Mouse (Mus musculus): ENCODE data around the gene Atp11a.

The Atp11a gene

DNA sequence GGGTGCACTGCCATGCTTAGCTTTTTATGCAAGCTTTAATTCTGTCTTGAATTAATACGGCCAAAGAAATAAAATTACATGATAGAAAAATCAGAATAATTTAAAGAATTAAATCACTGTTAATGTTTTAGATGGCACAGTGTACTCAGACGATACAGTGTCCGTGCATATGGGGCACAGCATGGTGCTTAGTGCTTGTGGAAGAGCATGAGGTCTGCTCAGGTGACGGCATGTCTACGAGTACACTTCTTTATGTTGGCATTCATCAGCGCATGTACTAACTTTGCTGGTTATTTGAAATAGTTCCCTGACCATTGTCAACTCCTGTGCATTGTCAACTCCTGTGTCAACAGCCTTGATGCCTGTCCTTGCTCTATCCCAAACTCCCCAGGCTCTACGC, 12.5 kb downstream of the Atp11a start:
- DNase-seq (ENCODE audit: low spot score) = no peak

DNA sequence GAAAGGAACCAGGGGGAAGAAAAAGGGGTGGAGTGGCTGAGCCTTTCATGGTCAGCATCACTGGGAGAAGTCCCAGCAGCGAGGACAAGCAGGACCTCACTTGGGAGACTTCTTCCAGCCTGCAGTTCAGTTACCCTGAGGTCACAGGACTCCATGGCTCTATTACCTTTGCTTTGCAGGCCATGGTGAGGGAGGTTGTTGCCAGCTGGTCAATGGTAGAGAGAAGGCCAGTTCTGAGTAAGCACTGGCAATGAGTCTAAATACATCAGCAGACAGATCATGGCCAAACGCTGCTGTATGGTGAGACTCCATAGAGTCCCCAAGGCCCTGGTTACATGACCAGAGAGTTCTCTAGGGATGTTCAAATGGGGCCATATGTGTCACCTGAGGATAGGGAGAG, 15.5 kb downstream of the Atp11a start:
- DNase-seq (ENCODE audit: low spot score) = no peak

DNA sequence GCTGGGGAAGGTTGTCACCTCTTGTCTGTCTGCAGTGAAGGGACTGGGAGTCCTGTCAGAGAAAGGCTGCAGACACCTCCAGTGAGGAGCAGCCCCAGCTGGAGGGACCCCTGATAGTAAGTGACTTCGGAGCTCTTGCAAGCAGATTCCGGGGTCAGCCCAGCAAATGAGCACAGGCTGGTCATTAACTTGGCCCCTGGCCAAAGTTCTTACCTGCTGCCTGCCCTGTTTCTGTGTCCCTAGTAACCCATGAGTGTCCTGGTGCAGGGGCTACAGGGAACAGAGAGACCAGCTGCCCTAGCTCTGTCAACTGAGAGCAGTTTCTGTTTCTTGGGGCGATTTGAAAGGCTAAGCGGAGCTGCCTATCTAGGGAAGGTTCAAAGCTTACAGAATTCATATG, 17.1 kb downstream of the Atp11a start:
- no peak for DNase-seq (ENCODE audit: low spot score)

DNA sequence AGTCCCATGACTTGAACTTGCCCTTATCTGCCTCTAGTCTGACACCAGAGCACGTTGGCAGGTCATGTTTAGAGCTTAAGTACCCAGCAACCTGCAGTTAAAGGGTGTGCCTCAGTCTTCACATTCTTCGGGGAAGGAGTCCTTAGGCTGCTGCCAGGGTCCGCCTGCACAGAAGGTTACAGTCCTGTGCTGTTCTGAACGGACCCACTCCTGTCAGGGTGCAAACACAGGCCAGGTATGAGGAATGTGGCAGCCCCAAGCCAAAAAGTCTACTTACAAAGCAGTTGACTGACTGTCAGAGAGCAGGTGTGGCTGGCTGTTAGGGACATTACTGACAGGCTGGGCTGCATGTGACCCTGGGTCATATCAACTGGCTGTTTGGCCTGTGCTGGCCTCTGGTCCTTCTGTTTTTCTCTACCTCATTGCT, 18.1 kb downstream of the Atp11a start:
- peak; percentile 79 for DNase-seq (ENCODE audit: low spot score)

DNA sequence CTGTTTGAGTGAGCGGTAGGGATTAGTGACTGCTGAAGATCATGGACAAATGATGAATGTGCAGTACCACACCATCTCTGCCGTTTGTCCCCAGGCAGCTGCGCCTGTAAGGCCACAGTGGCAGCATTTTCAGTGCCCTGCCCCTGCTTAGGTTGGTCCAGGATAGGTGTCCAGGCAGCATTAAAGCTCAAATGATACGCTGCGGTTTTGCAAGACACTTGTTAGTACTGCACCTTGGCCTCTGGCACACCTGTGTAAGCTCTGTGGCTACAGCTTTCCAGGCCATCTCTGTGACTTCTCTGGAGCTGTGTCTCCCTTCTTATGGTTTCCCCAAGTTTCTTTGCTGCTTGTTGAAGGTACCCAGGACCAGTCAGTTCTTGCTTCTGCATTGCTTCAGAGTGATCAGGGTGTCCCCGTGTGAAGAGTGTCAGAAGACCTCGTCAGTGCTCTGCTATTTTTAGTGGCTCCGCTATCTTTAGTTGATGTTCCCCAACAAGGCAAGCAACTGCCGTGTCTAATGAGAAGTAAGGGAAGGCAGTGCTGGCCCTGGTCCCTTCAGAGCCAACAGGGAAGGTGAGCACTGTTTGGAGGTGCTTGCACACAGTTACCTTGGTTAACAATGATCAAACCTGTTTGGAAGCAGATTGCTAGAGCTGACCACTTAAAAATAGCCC, 18.6 kb downstream of the Atp11a start:
- DNase-seq (ENCODE audit: low spot score) = no peak

DNA sequence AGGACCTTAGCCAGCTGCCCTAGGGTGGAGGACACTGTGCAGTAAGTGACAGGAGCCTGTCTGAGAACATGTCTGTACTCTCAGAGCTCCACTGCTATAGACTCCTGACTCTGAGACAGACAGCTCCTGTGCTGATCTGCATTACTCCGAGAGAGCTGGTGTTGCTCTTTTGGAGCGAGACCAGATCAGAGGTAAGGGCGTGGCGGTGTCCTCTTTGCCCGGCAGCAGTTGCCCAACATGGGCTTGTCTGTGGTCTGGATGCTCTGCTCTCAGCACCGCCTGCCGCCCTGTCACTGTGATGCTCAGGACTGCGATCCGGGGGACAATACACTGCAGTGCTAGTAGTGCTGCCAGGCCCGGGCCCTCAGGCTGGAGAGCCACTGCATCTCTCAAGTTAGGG, 19.4 kb downstream of the Atp11a start:
- no peak for DNase-seq (ENCODE audit: low spot score)

DNA sequence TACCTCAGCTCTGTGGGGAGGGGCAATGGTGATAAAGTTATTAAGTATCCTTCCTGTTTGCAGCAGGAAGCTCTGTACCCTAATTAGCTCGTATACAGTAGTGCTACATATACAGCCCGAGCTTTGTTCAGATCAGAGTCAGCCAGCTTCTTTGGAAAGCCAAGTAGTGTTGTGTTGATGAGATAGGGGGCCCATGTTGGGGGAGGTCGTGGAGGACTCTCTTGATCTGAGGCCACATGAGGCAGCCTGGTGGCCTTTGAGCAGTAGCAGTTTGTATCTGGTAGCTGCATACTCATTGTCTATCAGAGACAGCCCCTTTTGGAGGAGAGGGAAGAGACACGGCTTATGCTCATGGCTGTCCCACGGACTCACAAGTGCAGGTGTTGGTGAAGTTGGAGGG, 20.4 kb downstream of the Atp11a start:
- DNase-seq (ENCODE audit: low spot score) = no peak

DNA sequence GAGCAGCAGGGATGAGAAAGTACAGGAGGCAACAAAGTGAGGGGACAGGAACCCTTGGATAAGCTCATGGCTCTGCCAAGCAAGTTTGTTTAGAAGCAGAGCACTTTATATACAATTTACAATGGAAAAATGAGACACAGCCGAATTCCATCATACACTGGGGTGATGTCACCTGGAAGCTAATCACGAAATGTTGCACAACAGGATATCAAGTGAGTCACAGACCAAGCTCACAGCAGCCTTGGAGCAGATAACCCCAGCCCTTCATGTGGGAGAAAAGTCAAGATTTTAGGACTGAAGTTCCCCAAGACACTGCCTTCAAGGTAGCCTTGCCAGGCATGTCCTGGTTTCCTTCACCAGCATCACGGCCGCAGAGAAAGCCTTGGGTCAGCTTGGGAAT, 22.7 kb downstream of the Atp11a start:
- peak; percentile 66 for DNase-seq (ENCODE audit: low spot score)

DNA sequence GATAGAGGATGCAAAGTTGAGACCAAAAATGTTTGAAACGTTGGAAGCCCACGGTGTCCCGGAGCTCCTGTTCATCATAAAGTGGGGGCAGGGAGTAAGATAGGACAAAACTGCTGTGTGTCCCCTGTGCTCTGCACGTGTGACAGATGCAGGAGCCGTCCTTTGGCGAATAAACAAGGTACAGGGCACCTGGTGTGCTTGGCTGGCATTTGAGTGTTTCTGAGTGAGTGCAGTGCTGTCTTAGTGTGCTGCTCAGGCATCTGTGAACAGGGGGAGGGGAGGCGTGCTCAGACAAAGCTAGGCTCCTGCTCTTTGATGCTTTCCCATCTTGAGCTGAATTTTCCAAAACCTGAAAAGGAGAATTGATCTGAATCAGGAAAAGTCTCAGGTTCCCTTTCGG, 28.7 kb downstream of the Atp11a start:
- DNase-seq (ENCODE audit: low spot score) = no peak

DNA sequence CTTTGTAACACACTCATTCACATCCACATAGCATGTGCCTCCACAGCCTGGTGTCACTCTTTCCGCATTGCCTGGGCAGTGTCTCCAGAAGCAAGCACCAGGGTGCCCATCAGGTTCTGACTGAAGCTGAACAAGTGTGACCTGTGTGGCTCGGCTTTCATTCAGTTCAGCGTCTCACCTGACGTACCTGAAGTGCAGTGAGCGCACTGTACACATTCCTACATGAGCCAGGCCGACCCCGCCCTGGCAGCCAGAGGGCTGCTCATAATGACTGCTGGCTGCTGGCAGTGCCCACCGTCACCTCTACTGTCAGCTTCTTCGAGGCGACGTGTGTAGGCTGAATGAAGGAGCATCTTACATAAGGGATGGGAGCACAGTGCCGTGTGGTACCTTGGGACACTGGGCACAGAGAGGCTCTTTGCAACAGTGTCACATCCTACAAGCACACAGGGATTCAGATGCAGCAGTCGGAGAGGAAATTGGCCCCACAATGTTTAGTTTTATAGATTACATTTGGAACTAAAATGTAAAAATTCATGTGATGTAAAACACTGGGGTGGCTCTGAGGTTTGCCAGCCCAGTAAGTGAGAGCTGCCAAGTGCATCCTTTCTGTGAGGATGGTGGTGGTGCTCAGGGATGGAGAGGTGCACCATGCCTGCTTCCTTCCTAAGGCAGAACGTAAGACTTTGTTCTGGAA, 29.6 kb downstream of the Atp11a start:
- peak; percentile 59 for DNase-seq (ENCODE audit: low spot score)

DNA sequence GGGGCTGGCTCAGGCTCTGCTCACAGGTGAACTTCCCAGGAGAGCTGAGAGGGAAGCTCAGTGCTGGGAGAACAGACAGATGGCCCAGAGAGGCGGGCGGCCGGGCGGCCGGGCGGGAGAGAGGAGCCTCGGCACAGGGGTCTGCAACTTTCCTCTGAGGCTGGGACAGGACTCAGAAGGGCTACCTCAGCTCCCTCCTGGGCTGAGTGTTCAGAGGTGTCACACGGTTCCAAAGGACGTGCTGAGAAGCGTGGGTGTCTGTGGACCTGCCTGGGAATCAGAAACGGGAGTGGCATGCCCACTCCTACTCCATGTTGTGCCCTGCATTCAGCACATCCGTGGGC, 30.1 kb downstream of the Atp11a start:
- DNase-seq (ENCODE audit: low spot score) = no peak

DNA sequence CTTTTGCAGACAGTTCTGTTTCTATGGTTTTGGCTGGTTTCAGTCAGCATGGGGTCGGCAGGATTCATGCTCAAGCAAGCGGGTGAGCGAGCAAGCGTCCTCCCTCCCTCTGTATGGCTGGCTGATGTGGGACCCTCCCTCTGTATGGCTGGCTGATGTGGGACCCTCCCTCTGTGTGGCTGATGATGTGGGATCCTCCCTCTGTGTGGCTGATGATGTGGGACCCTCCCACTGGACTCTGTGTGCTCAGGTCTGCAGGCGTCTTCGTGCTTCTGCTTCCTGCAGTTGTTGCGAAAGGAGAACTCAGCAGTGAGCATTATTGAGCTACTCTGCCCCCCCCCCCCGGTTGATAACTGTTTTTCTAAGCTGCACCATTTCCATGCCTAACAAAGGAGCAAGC, 30.6 kb downstream of the Atp11a start:
- DNase-seq (ENCODE audit: low spot score) = no peak

DNA sequence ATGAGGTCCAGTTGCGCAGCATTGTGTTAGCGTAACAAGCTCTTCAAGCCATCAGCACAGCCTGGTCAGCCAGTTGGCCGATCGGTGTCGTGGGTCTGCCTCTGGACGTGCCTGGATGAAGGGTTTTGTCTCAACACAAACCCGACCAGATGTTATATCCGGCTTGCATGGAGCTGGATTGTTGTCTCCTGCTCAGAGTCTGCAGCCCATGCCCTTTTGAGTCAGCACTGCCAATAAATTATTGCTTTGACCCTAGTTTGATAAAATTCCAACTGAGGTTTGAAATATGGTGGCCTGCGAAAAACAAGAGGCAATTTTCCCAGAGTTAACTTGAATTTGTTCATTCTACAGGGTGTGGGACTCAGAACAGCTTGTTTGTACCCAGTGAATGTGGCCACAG, 31.9 kb downstream of the Atp11a start:
- no peak for DNase-seq (ENCODE audit: low spot score)

DNA sequence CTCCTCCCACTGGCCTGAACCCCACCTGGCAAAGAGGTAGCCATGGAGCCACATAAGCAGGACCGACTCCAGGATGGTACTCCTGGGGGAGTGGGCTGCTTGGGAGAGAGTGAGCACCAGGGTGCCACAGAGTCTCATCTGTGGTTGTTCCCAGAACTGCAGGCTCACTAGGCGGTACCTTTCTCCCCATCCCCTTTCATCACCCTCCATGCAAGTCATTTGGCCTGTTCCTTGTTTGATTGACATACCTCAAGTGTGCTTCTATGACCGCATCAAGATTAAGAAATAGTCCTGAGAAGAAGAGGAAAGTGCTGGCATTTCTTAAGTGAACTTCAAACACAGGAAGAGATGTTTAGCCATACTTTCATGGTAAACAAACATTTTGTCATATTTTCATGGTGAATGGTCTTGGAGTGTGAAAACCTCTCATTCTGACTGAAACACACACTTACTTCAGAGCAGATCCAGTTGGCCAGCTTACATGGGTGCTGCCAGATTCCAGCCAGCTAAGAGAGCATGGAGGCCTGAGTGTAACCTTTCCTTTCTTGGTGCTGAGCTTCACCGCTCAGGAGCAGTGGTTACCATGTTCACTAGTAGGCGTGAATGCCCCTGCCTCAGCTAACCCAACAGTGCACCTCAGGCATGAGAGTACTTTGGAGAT, 38.3 kb downstream of the Atp11a start:
- DNase-seq (ENCODE audit: low spot score) = peak; percentile 88

DNA sequence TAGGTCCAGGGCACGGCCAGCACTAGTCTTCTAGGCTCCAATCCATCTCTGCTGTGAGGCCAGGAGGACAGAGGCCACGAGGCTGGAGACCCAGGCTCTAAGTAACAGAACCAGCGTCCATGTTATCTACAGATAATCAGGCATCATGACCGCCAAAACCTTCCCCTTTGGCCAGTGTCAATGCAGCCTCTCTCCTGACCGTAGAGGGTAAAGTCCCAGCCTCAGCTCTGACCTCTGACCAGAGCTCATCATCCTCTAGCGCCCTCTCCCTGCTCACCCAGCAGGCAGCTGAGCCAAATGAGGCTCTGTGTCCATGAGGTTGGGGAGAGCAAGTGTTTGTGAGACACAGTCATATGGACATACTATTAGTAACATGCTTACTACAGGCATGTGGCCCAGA, 42.3 kb downstream of the Atp11a start:
- DNase-seq (ENCODE audit: low spot score) = no peak

DNA sequence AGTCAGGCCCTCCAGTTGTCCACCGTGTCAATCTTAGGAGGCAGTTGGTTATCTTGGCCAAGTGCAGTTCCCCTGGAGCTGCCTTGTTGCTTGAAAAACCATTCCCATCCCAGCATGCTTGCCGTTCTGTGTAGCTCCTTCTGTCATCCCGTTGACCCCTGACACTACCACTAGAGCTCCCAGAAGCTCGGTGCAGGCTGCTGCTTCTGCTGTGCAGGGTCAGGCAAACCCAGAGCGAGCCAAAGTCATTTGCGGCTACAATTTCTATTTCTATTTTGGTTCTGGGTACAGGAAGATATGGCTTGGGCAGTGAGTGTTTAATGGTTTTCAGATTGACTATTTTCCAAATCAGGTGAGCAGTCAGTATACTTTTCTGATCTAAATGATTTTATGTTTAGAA, 43.0 kb downstream of the Atp11a start:
- no peak for DNase-seq (ENCODE audit: low spot score)

DNA sequence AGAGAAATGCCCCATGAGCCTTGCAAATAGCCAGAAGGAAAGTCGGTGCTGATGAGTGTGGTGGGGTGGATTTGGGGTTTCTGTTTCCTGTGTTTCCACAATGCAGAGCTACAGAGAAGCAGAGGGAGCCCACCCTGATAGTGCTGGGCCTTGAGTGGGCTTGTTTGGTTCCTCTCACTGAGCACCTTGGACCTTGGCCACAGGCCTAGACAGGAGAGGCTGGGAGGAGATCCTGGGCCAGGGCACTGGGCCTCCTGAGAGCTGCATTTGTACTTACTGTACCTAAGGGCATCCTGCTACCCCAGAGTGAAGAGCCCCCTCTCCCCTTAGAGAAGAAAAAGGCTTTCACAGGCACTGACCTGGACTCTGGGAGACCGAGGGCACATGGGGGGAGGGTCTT, 43.4 kb downstream of the Atp11a start:
- DNase-seq (ENCODE audit: low spot score) = no peak

DNA sequence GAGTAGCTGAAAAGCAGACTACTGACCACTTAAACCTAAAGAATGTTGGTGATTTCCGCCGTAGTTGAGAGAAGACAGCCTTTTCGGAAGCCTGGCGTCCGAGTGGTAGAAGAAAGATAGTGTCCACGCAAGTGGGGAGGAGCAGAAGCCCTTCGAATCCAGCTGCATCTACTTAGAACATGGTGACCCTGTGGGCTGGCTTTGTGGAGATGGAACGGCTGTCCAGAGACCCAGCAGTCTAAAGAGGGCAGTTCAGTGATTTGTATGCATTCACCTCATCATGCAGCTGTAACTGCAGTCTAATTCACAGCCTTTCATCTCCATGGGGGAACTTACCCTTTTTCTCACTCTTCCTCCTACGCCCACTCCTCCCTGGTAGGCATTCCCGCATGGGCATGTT, 44.8 kb downstream of the Atp11a start:
- no peak for DNase-seq (ENCODE audit: low spot score)

DNA sequence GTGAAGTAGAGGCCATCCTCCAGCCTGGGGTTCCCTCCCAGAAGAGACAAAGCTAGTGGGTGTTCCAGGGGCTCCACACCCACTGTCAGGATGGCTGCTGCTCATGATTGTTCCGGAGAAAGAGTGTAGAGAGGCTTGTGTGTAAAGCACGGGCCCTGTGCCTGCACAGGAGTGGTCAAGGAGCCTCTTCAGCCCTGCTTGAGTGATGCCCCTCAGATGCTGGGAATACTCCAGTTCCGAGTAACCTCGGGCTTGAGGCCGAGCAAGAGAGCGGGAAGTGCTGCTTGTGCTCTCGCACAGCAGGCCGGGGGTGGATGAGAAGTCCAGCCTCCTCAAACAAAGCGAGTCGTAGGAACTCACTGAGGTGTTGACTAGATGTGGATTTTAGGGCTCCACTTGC, 46.3 kb downstream of the Atp11a start:
- DNase-seq (ENCODE audit: low spot score) = peak; percentile 84

DNA sequence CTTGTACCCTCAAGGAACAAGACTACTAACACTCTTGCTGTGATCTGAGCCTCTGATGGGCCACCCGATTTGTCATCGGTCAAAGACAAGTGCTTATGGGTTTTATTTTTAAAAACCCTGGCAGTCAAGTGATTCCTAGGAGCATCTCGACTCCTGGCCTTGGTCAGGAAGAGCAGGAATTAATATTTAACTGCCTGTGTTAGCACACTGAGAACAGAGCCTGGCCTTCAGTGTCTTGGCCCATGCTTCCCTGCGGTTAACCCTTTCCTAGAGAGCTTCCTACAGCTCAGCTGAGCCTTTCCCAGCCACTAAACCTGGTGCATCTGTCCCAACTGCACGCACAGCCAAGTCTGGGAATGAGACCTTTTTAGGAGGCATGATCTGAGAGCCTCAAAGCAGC, 48.1 kb downstream of the Atp11a start:
- DNase-seq (ENCODE audit: low spot score) = no peak

DNA sequence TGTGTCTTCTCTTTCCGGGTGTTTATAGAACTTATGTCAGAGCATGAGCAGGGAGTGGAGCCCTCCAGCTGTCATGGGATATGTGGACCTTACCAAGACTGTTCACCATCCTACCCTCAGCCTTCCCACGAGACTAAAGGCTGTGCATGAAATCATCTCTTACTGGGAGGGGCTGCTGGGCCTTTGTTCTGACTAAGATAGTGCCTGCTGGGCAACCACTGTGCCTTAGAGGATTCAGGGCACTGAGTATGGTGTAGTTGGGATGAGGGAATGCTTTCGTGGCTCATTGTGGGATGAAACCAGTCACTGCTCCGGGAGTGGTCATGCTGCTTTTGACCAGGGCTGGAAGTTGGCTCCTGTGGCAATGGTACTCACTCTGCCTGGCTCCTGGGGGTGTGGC, 48.8 kb downstream of the Atp11a start:
- DNase-seq (ENCODE audit: low spot score) = no peak

DNA sequence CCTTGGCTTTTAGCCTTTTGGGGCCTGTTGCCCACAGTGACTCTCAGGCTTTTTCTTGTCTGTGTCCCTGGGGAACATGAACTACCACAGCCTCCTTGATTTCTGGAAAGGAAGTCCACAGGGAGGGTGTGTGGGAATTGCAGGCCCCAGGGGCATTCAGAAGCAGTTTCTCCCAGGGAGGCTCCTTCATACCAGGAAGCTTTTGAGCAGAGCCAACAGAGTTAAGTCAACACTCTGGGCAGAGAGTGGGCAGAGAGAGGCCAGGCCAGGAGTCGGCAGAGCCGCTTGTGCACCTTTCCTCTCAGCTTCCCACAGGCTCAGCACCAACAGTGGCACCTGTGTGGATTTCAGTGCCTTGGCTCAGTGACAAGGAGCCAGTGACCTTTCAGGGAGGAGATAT, 51.2 kb downstream of the Atp11a start:
- DNase-seq (ENCODE audit: low spot score) = peak; percentile 71

DNA sequence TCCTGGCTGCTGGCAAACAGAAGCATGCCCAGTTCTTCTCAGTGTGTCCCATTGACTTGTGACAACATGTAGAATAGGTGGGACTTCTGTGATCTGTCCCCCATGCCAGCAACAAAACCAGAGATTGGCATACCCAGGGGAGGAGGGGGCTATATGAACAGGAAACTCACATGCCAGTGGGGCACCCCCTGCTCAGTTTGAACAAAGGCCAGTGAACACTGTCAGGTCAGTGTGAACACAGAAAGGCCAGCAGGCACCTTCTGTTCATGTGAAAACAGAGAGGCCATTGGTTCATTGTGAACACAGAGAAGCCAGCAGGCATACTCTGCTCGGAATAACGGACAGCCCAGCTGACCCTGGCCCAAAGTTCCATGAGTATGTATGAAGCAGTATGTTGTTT, 52.7 kb downstream of the Atp11a start:
- no peak for DNase-seq (ENCODE audit: low spot score)

DNA sequence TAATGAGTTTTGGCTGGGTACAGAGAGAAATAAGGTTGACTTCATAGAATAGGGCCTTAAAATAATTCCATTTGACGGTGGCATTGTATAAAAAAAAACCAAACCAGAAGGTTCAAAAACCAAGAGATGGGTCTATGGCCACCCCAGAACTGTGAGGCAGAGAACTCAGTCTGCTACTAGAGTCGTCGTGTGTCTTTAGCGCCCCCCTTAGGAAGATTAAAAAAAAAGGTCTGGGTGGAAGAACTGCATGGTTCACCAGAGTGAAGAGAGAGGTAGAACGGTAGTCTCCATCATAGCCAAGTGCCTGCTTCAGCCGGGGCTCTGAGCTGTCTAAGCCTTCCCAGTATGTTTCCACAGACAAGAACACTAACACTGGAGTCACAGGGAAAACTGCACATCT, 54.4 kb downstream of the Atp11a start:
- DNase-seq (ENCODE audit: low spot score) = peak; percentile 46

Measured in lung, postnatal 25 days (tissue).